Mouse (Mus musculus): ENCODE measurements at regions not wholly inside any gene's neighbourhood (a gene's known extent, or its start where the extent isn't known, plus 50 kb on each side); places are given as distances from the start of the nearest gene placed in this dataset.

DNA sequence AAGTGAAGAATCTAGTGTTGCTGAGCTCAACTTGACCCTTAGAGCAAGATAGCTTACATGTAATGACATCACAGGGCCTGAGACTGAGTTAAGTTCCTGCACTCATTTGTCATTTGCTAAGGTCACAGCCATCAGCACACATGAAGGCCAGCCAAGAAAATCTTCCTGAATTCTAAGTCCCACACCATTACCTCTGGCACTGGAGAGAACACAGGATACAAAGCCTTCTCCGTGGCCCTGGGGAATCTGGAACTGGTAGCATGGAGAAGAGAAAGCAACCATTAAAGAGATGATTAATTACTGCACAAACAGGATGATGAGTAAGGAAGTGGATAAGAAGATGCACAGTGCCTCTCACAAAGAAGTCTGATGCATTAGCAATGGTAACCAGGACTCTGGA, 232.0 kb downstream of the Wdr72 start:
- DNase-seq (ENCODE audit: low spot score in 2 of 2), result no peak

DNA sequence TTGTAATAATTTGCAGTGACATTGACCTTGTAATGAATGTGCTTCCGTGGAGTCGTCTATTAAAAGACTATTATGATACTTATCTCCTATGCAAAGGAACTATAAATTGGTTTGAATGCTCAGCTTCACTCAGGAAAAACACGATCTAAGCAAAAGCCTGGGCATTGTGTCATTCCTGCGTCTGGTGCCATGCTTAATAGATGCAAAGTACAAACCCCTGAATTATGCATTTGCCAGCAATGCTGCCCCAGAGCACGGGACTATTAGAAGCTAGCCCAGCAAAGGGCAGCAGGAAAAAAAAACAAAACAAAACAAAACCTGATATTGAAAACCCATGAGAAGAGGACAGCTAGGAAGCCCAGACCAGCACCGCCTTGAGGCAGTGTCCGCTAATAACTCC, 234.9 kb downstream of the Wdr72 start:
- DNase-seq (ENCODE audit: low spot score in 2 of 2), result no peak

DNA sequence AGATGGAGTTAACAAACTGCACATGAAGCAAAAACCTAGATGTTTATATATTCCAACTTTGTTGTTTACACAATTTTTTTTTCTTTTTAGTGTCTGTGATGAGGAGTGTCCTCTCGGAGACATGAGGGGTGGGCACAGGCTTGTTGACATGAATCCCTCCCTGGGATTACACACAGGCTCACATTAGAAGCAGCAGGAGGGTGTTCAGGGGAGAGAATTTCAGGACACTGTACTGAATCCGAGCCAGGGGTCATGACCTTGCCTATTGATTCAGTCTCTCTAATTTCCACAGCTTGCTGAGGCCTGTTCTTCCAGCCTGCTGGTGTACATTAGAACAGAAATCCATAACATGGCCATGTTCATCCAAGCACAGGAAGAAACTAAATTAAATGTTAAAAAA, 238.6 kb downstream of the Wdr72 start:
- no peak for DNase-seq (ENCODE audit: low spot score in 2 of 2)

DNA sequence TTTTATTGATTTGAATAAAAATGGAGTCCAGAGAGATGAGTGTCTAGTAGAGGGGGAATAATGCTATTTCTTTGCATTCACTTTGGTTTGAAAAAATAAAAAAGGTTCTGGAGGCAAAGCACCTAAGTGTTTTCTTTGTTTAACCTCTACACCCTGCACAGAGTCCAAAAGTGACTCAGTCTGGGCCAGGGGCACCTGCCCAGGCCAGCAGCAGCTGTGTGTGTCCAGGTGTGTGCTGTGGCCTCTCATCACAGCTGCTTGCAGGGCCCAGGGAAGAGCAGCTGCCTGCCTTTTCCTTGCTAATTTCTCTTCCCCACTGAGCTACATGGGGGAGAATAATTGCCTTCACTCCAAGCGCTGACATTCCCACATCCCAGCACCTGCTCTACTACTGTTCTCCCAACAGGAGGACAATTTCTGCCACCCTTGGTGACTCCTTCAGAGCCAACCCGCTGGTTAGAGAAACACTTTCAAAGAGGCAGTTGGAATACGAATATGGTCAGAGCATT, 255.8 kb downstream of the Wdr72 start:
- no peak for DNase-seq (ENCODE audit: low spot score in 2 of 2)

DNA sequence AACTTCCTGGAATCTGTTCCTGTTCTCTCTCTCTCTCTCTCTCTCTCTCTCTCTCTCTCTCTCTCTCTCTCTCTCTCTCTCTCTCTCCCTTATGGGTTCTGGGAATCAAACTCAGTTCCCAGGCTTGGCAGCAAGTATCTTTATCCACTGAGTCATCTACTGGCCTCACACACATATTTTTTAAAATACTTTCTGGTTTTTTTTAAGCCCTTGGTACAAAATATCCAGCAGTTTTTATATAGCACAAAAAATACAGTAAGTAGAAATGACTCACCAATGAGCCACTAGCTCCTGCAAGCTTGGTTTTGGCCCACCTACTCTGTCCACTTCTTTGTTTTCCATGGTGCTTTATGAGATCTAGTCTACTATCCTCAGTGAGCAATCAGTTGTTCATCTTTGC, 266.0 kb downstream of the Wdr72 start:
- no peak for DNase-seq (ENCODE audit: low spot score in 2 of 2)

DNA sequence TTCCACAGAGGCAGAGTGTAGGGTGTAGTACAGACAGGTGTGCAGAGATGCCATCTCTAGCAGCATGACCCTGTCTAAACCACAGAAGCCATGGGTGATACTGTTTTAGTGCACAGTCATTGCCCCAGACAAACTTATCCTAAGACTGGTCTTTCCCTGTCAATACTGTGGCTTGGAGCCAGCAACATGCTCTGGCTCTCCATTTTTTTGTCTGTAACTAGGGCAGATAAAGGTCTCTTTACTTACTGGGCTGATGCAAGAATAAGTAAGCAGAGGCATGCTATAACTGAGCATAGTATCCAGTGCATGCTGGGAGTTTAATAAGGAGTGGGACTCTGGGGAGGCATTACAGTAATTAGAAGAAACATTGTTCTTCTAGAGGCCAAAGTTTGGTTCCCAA, 267.0 kb downstream of the Wdr72 start:
- no peak for DNase-seq (ENCODE audit: low spot score in 2 of 2)

DNA sequence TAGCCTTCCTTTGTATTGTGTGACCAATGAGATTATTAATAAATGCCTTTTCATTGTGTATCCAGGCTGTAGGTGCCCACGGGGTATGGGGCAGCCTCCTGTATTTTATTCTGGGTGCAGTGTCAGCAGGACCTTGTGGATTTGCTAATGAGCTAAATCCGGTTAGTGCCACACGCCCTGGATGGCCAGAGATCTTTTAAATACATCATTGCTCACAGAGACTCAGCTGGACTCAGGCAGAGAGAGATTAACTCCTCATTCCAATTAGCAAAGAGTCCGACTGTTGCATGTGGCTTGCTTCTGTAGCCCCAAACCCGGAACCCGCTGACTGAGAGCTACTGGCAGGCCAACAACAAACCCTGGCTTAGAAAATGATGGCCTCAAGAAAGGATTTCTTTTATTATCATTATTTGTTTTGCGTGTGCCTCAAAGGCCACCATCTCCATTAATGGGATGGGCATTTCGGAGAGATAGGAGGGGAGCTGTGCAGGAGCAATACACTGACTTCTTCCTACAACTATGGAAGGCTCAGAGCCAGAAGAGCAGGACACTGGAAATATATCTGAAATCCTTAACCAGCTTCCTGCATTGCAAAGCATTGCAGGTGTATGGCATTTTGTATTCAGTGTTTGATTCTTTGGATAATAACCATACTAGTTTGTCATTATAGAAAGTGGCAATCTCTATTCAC, 274.2 kb downstream of the Wdr72 start:
- DNase-seq (ENCODE audit: low spot score in 2 of 2), result no peak

DNA sequence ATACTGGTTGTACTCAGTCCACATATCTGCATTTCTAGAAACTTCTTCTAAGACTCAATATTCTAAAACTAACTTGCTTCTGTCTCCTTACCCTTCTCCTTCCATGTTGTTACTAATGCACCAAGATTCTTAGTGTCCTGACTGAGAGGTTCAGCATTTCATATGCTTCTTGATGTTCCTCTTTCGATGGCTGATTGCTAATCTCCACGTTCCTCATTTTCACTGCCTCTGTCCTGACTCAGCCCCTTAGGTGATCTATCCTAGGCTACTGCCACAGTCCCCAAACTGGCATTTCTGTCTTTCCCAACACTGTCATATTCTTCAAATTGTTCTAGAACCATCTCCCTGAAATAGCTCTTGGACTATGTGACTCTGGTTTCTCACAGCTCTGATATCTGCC, 315.4 kb downstream of the Wdr72 start:
- no peak for DNase-seq (ENCODE audit: low spot score in 2 of 2)

DNA sequence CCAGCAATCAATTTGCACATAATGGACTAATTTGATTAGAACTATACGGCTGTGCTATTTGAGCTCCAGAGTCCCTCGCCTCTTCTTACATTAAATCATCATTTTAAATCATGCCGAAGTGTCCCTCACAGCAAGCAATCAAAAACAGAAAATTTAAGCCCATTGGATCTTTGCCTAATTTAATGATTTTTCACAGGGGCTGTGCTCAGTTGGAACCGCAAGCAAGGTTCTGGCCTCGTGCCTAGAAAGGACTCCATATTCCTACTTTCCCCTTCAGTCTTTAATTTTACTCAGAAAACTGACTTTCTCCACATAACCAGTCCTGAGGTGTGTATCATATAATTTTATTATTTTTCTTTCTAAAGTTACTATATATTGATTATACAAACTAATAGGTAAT, 339.8 kb downstream of the Wdr72 start:
- DNase-seq (ENCODE audit: low spot score in 2 of 2), result no peak

DNA sequence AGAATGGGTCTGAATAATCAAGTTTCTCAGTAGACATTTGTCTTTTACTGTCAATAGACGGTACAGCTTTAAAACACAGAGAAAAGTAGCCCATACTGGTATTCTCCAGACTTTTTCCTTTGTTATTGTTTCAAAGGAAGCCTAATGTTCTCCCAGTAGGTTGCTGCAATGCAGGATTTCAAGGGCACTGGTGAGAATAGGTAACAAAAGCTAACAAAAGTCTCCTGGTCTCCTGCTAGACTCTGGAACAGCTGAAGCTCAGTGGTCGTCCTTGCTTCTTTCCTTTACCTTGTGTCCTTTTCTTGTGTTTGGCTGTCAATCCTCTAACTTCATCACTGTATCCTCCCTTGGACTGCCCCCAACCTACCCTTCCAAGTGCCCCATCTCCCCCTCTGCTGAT, 350.9 kb downstream of the Wdr72 start:
- no peak for DNase-seq (ENCODE audit: low spot score in 2 of 2)

DNA sequence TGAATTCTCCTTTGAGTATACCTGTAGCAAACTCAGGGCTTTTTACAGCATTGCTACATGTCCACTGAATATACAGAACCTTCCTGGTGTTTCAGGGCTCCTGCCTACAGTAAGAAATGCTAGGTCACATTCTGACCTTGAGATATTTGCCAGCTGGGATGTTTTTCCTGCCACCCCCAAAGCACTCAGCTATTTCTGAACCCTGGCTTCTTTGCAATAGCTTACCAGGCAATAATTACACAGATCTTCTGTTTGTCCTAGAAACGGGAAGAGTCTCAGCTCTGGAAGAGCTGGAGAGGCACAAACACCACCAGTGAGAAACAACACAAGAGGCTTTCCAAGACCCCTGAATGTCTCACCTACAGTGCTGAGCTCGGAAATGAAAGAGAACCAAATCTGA, 366.7 kb downstream of the Wdr72 start:
- DNase-seq (ENCODE audit: low spot score in 2 of 2), result no peak

DNA sequence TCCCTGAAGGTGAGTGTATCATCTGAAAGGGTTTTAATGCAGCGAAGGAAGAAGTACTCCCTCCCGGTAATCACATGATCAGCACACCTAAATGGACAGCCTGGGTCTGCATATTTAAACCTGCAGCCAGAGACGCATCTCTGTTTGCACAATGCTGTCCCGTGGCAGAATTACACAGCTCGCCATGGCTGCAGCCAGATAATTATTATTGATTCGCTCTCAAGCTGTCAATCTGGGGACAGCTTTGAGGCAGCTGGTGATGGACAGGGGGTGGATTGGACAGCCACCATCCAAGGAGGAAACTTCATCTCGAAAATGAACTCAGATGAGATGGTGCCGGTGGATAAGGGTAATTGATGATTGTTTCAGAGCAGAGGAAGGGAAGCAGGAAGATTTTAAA, 369.1 kb downstream of the Wdr72 start:
- DNase-seq (ENCODE audit: low spot score in 2 of 2), result no peak

DNA sequence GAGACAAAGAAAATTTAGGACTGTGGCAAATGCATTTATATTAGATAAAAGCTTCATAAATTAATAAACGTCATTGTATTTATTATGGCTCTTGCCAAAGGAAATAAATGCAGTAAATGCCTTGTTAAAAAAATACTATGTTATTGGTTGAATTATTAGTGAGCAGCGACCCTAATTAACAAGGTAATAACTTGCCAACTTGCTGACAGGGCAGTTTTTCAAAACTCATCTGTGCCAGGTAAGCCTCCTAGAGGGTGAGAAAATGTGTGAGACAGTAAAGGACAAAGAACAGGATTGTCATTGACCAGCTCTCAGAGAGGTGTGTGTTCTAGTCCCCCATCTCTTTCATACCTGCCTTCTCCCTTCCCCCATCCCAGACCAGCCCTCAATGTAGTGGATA, 347.8 kb upstream of the Onecut1 start:
- DNase-seq (ENCODE audit: low spot score in 2 of 2), result no peak

DNA sequence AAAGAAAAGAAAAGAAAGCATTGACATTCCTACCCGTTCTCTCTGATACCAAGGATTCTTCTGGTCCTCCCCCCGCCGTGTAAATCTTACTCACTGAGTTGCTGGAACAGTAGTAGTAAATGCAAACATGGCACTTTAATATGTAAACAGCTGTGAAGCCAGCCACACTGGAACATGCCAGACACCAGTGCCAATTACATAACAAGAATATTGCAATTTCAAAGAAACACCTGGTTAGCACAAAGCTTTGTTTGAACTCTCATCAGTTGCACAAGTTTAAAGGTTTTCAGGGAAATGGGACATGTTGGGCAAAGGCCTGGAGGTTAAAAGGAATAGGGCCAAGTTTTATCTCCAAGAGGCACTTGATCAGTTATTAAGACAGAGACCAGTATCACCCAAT, 333.2 kb upstream of the Onecut1 start:
- DNase-seq (ENCODE audit: low spot score in 2 of 2), result no peak

DNA sequence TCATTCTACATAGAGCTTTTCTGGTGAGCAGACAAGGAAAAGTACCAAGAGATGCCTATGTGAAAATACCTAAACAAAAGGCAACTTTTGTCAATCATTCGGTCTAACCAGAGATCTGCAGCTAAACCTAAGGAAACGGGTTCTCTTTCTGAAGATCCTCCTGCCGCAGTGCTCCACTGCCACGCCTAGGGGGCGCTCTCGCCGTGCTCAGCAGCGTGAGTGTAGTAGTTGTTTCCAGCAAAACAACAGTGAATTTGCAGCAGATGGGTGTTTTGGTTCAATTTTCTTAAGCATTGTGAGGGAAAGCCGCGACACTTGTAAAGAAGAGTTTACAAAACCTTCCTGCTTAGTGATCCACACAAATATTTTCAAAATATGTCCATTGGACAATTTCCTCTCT, 331.4 kb upstream of the Onecut1 start:
- peak; percentile 27 to 65 for DNase-seq (ENCODE audit: low spot score in 2 of 2)

DNA sequence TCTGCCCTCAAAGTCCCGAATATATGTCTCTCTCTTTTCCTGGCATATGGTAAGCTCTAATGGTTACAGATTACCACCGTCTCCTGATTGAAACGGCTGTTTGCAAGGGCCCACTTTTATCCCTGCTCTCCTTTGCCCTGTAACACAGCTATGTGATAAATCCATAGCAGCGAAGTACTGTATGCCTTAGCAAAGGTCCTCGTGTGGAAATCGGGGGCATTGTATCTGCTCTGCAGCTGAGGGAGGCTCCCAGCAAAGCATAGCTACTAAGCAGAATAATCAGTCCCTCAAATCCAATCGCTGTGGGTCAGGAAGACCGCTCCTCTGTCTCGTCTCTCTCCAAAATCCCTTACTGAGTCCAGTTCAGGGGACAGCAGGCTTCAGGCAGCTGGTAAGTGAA, 331.0 kb upstream of the Onecut1 start:
- no peak for DNase-seq (ENCODE audit: low spot score in 2 of 2)

DNA sequence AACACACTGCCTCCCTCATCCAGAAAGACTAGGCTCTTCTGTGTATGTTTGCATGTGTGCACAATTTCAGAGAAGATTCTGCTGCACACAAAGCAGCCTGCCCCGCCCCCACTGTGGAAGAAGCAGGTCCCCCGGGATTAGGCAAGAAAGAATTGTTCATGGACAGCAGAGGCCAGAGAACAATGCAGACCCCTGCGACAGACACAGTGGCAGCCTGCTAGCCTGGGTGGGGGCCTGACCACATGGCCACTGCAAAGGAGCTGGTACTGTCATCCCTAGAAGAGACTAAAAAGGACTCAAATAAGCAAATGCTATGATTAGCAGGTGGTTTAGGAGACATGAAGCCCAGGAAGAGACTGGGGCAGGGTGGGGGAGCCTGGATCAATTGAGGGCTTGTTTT, 329.7 kb upstream of the Onecut1 start:
- DNase-seq (ENCODE audit: low spot score in 2 of 2), result no peak

DNA sequence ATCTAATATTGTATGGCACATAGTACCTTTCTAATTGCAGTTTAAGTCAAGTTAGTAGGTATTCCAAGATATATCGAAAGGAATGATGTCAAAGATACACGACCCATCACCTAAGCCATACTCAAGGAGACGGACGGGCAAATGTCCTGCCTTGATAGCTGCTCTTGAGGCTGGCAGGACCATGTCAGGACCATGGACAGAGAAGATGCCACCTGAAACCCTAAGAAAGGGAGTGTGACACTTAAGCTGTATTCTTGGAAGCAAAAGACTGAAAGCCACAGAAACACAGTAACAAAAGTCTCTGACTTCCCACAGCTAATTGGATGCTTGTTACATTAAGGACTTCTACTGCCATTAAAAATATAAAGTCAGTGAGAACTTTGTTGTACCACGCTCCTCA, 326.7 kb upstream of the Onecut1 start:
- no peak for DNase-seq (ENCODE audit: low spot score in 2 of 2)

DNA sequence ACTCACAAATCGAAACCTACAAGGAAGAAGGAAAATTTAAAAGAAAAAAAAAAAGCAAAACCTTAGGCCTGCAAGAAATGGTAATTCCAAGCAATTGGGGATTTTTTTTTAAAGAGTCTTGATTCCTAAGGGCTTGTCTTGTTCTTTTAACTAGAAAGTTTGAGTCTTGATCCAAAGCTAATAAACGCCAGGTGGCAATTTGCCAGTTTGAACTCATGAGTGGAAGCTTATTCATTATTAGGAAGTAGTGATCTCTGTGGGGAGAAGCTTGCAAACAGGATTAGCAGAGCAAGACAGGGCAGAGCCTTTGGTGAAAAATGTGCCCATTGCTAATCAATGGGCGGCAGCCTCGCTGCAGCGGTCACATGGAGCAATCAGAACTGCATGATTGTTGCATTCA, 305.6 kb upstream of the Onecut1 start:
- no peak for DNase-seq (ENCODE audit: low spot score in 2 of 2)

DNA sequence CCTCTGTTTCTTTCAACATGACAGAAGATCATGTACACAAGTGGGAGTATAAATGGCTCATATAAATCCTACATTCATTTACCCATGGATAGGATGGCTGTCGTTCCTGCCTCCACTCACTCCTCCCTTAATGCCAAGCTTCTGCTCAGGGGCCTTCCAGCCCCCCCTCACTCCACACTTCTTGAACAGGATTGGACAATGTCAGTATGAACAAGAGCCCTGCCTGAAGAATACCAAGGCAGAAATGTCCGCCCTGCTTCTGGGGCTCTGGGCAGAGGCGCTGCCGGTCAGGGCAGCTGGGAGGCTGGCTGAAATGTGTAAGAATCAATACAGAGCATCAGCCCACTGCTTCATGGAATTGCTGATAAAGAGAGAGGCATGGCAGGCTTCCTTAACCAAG, 269.0 kb upstream of the Onecut1 start:
- no peak for DNase-seq (ENCODE audit: low spot score in 2 of 2)

DNA sequence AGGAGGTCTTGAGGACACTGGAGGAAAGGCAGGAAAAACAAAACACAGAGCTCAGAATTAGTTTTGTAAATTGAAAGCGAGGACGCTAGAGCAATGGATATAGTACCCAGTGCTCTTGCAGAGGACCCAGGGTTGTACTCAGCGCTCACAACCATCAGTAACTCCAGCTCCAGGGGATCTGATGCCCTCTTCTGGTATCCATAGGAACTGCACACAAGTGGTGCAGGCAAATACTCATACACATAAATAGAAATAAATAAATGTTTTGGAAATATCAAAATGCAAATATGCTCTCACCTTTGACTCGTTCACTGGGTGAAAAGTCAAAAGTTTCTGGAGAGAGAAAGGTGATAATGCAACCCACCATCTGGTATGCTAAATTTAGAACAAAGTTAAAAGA, 267.8 kb upstream of the Onecut1 start:
- DNase-seq (ENCODE audit: low spot score in 2 of 2), result no peak

DNA sequence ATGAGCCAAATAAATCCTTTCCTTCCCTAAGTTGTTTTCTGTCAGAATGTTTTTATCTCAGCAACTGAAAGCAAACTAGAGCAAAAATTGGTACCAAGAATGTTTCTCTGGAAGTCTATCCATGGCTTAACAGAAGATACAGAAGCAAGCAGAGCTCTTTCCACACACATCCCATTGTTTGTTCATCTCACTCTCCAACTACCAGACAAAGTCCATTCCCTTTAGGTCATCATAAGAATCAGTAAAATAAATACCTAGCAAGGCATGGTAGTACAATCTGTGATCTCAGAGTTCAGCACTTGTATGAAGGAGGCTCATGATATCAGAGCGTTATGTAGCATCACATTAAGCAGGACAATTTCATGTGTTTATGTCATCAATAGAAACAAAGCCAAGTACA, 257.3 kb upstream of the Onecut1 start:
- DNase-seq (ENCODE audit: low spot score in 2 of 2), result no peak

DNA sequence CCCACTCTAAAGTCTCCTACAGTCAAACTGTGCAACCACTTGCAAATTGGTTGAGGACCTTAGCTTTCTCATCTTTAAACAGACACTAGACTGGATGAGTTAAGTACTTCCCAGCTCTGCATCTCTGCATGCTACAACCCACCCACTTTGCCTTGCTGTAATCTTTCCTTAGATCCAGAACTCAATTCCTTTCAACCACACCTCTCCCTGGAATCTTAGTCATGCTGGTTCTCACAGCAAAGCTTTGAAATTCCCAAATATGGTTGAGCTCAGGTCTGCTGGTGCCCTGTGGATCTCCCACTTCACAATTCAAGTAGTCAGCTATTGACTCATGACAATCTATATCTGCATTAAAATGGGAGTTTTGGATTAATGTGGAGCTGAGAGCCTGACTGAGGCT, 239.8 kb upstream of the Onecut1 start:
- DNase-seq (ENCODE audit: low spot score in 2 of 2), result no peak

DNA sequence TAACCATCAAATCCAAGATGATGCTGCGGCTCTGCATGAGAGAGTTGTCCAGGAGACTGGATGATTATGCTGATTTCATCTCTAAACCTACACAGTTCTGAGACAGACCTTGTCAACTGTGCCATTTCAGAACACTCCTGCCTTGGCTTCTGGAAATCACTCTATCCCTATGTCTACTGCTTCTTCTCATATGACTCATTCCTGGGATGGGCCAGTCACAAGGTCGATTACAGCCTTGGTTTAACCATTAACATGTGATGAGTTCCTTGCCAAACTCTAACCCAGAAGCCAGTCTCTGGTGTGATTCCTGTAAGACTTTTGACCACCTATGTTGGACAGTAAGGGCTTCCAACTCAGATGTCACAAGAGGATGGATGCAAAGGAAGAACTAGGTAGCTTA, 216.3 kb upstream of the Onecut1 start:
- no peak for DNase-seq (ENCODE audit: low spot score in 2 of 2)
